Mouse (Mus musculus): Measurements from ENCODE around the gene Rhoc. TPM values are rescaled to one million over a fixed set of nuclear protein-coding genes. Genes with fewer than 3 reads are reported as not detected.

Gene Rhoc
- polyA plus RNA-seq, 1 experiment from 2014 or later = 163 TPM

GRCm38 (mm10) chr3:104770035-104770434, 18.1 kb upstream of the Rhoc start:
- Histone ChIP-seq H3K27ac (replicated peaks) (no peak overlapping the region), H3K4me3 (replicated peaks) (no peak overlapping the region), H3K4me2 (replicated peaks) (no peak overlapping the region), H3K27me3 (no peaks in the 10 kb centered on the region), H3K36me3 (no peaks in the 10 kb centered on the region), H3K9me3 (replicated peaks) (no peaks in the 10 kb centered on the region), H3K9ac (no peak overlapping the region), H3K4me1 (peaks cover 5% of the 10 kb centered on the region)
- no peak for ATAC-seq (ENCODE audit: insufficient number of reproducible peaks, low FRiP score, low TSS enrichment, low read depth)
- 61% methylated on average over 10 of the region's 10 CpGs for WGBS

GRCm38 (mm10) chr3:104770918-104771317, 17.3 kb upstream of the Rhoc start:
- no peak overlapping the region for H3K9ac ChIP-seq
- WGBS = 32% methylated on average over 3 of the region's 3 CpGs
- H3K4me2 ChIP-seq (replicated peaks) = no peak overlapping the region
- no peaks in the 10 kb centered on the region for H3K9me3 ChIP-seq (replicated peaks)
- peaks cover 5% of the 10 kb centered on the region for H3K27me3 ChIP-seq
- H3K4me3 ChIP-seq (replicated peaks) = no peak overlapping the region
- peak; percentile 45; the same call in 1 of the 2 replicates for ATAC-seq (ENCODE audit: insufficient number of reproducible peaks, low FRiP score, low TSS enrichment, low read depth)
- no peaks in the 10 kb centered on the region for H3K36me3 ChIP-seq
- peaks cover 5% of the 10 kb centered on the region for H3K4me1 ChIP-seq
- H3K27ac ChIP-seq (replicated peaks) = 0 out of 2 replicates have a peak overlapping the region, but pooled peaks have one; percentile 23

GRCm38 (mm10) chr3:104771460-104771859, 16.7 kb upstream of the Rhoc start:
- Histone ChIP-seq H3K4me2 (replicated peaks) (no peak overlapping the region), H3K27me3 (peaks cover 10% of the 10 kb centered on the region), H3K27ac (replicated peaks) (no peak overlapping the region), H3K9me3 (replicated peaks) (no peaks in the 10 kb centered on the region), H3K4me3 (replicated peaks) (no peak overlapping the region), H3K9ac (no peak overlapping the region), H3K36me3 (no peaks in the 10 kb centered on the region), H3K4me1 (peaks cover 5% of the 10 kb centered on the region)
- 50% methylated on average over 6 of the region's 6 CpGs for WGBS
- ATAC-seq (ENCODE audit: insufficient number of reproducible peaks, low FRiP score, low TSS enrichment, low read depth) = no peak

- H3K27me3 ChIP-seq = peaks cover 25% of the 10 kb centered on the region
- H3K9ac ChIP-seq = no peak overlapping the region
- peaks cover 14% of the 10 kb centered on the region for H3K4me1 ChIP-seq
- H3K36me3 ChIP-seq = no peaks in the 10 kb centered on the region
- WGBS = 84% methylated on average over 7 of the region's 7 CpGs
- no peak overlapping the region for H3K4me3 ChIP-seq (replicated peaks)
- no peak overlapping the region for H3K4me2 ChIP-seq (replicated peaks)
- no peak overlapping the region for H3K27ac ChIP-seq (replicated peaks)
- H3K9me3 ChIP-seq (replicated peaks) = no peaks in the 10 kb centered on the region
- ATAC-seq (ENCODE audit: insufficient number of reproducible peaks, low FRiP score, low TSS enrichment, low read depth) = no peak
These were observed 14.9 kb upstream of the Rhoc start for GRCm38 (mm10) chr3:104773301-104773700.

GRCm38 (mm10) chr3:104777342-104777741, 10.8 kb upstream of the Rhoc start:
- WGBS = 2% methylated on average over 20 of the region's 20 CpGs
- peak overlapping the region; percentile 61 for H3K4me2 ChIP-seq (replicated peaks)
- no peak overlapping the region for H3K27ac ChIP-seq (replicated peaks)
- peak overlapping the region; percentile 23; the same call in 1 of the 2 replicates for H3K9ac ChIP-seq
- H3K27me3 ChIP-seq = peaks cover 64% of the 10 kb centered on the region
- ATAC-seq (ENCODE audit: insufficient number of reproducible peaks, low FRiP score, low TSS enrichment, low read depth) = no peak
- peak overlapping the region; percentile 36 for H3K4me3 ChIP-seq (replicated peaks)
- H3K4me1 ChIP-seq = peaks cover 29% of the 10 kb centered on the region
- H3K36me3 ChIP-seq = no peaks in the 10 kb centered on the region
- H3K9me3 ChIP-seq (replicated peaks) = no peaks in the 10 kb centered on the region

GRCm38 (mm10) chr3:104779949-104780348, 8.2 kb upstream of the Rhoc start:
- Histone ChIP-seq H3K4me2 (replicated peaks) (no peak overlapping the region), H3K9ac (no peak overlapping the region), H3K36me3 (no peaks in the 10 kb centered on the region), H3K27ac (replicated peaks) (no peak overlapping the region), H3K27me3 (peaks cover 82% of the 10 kb centered on the region), H3K9me3 (replicated peaks) (no peaks in the 10 kb centered on the region), H3K4me3 (replicated peaks) (no peak overlapping the region), H3K4me1 (peaks cover 29% of the 10 kb centered on the region)
- ATAC-seq (ENCODE audit: insufficient number of reproducible peaks, low FRiP score, low TSS enrichment, low read depth) = no peak
- WGBS = 1% methylated on average over 7 of the region's 7 CpGs

- 1% methylated on average over 56 of the region's 56 CpGs for WGBS
- 0 out of 2 replicates have a peak, but pooled peaks have one; percentile 52 for ATAC-seq (ENCODE audit: insufficient number of reproducible peaks, low FRiP score, low TSS enrichment, low read depth)
- H3K4me1 ChIP-seq = peaks cover 29% of the 10 kb centered on the region
These were observed 7.4 kb upstream of the Rhoc start, which contains the start of gene Ppm1j for GRCm38 (mm10) chr3:104780561-104781420. TSS of gene Ppm1j (plus strand) at chr3:104781056.

GRCm38 (mm10) chr3:104781471-104781903, 6.7 kb upstream of the Rhoc start, which contains the start of gene Fam19a3:
TSS of gene Fam19a3 (minus strand) at chr3:104781840.
- Histone ChIP-seq H3K4me2 (replicated peaks) (peak within 1 kb of the TSS; percentile 98), H3K4me3 (replicated peaks) (peak within 1 kb of the TSS; percentile 54), H3K27ac (replicated peaks) (no peak within 1 kb of the TSS), H3K36me3 (no peaks in the 10 kb centered on the region), H3K4me1 (peaks cover 29% of the 10 kb centered on the region), H3K9ac (peak within 1 kb of the TSS; percentile 33; the same call in 1 of the 2 replicates), H3K27me3 (peaks cover 72% of the 10 kb centered on the region), H3K9me3 (replicated peaks) (no peaks in the 10 kb centered on the region)
- no peak for ATAC-seq (ENCODE audit: insufficient number of reproducible peaks, low FRiP score, low TSS enrichment, low read depth)
- WGBS = under 1% methylated on average over 26 of the region's 26 CpGs

More at GRCm38 (mm10) chr3:104780561-104781420, 7.4 kb upstream of the Rhoc start, which contains the start of gene Ppm1j:
- peak within 1 kb of the TSS; percentile 33; the same call in 1 of the 2 replicates for H3K9ac ChIP-seq
- peak within 1 kb of the TSS; percentile 54 for H3K4me3 ChIP-seq (replicated peaks)
- H3K4me2 ChIP-seq (replicated peaks) = peak within 1 kb of the TSS; percentile 98
- peaks cover 79% of the 10 kb centered on the region for H3K27me3 ChIP-seq
- H3K9me3 ChIP-seq (replicated peaks) = no peaks in the 10 kb centered on the region
- no peak within 1 kb of the TSS for H3K27ac ChIP-seq (replicated peaks)
- no peaks in the 10 kb centered on the region for H3K36me3 ChIP-seq

GRCm38 (mm10) chr3:104782061-104782681, 6.0 kb upstream of the Rhoc start:
- H3K4me1 ChIP-seq = peaks cover 25% of the 10 kb centered on the region
- H3K4me3 ChIP-seq (replicated peaks) = peak overlapping the region; percentile 54
- 24% methylated on average over 12 of the region's 12 CpGs for whole genome bisulfite sequencing
- no peak overlapping the region for H3K9ac ChIP-seq
- peak overlapping the region; percentile 98 for H3K4me2 ChIP-seq (replicated peaks)
- no peak overlapping the region for H3K27ac ChIP-seq (replicated peaks)
- ATAC-seq (ENCODE audit: insufficient number of reproducible peaks, low FRiP score, low TSS enrichment, low read depth) = no peak
- H3K9me3 ChIP-seq (replicated peaks) = no peaks in the 10 kb centered on the region
- no peaks in the 10 kb centered on the region for H3K36me3 ChIP-seq
- peaks cover 65% of the 10 kb centered on the region for H3K27me3 ChIP-seq

GRCm38 (mm10) chr3:104783971-104784500, 4.1 kb upstream of the Rhoc start:
- H3K27me3 ChIP-seq = peaks cover 50% of the 10 kb centered on the region

GRCm38 (mm10) chr3:104785284-104785683, 2.9 kb upstream of the Rhoc start:
- no peak for ATAC-seq (ENCODE audit: insufficient number of reproducible peaks, low FRiP score, low TSS enrichment, low read depth)
- H3K4me1 ChIP-seq = peaks cover 34% of the 10 kb centered on the region

More at GRCm38 (mm10) chr3:104783971-104784500, 4.1 kb upstream of the Rhoc start:
- Histone ChIP-seq H3K9me3 (replicated peaks) (no peaks in the 10 kb centered on the region), H3K4me3 (replicated peaks) (no peak overlapping the region), H3K4me1 (peaks cover 25% of the 10 kb centered on the region), H3K27ac (replicated peaks) (no peak overlapping the region), H3K36me3 (no peaks in the 10 kb centered on the region), H3K9ac (no peak overlapping the region), H3K4me2 (replicated peaks) (no peak overlapping the region)
- ATAC-seq (ENCODE audit: insufficient number of reproducible peaks, low FRiP score, low TSS enrichment, low read depth) = no peak
- 44% methylated on average over 14 of the region's 14 CpGs for WGBS

More at GRCm38 (mm10) chr3:104785284-104785683, 2.9 kb upstream of the Rhoc start:
- 86% methylated on average over 6 of the region's 6 CpGs for WGBS
- H3K4me3 ChIP-seq (replicated peaks) = no peak overlapping the region
- H3K27me3 ChIP-seq = peaks cover 39% of the 10 kb centered on the region
- no peaks in the 10 kb centered on the region for H3K9me3 ChIP-seq (replicated peaks)
- H3K4me2 ChIP-seq (replicated peaks) = no peak overlapping the region
- H3K9ac ChIP-seq = no peak overlapping the region
- no peak overlapping the region for H3K27ac ChIP-seq (replicated peaks)
- H3K36me3 ChIP-seq = no peaks in the 10 kb centered on the region
